Mouse (Mus musculus) T-helper 2 cell (primary cell): ENCODE measurements around the gene Slc25a29.

Experiments
- in situ Hi-C: fragments of 300-600 bp; cut with MboI, MseI; formaldehyde crosslinking; loops from one replicate; pipeline ENCODE4 v1.15.1; 2025; ENCODE audit warnings: high pct_unique_total_duplicates

Slc25a29 gene

DNA sequence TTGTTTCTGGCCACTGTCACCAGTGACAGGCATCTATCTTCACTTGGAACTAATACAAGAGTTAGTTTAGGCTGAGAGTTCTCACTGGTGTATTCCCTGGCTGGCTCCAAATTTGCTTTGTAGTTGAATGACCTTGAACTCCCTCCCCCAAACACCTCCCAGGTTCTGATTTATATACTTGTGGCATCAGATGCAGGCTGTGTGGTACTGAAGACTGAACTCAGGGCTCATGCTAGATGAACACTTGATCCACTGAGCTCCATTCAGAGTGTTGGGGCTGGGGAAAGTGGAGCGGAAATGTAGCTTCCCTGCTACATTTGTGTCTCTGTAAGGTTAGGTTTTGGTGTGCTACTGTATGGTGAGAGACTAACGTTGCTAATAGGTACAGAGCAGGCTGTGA is 31.3 kb downstream of the Slc25a29 start:
- in situ Hi-C loops: no loop called here

DNA sequence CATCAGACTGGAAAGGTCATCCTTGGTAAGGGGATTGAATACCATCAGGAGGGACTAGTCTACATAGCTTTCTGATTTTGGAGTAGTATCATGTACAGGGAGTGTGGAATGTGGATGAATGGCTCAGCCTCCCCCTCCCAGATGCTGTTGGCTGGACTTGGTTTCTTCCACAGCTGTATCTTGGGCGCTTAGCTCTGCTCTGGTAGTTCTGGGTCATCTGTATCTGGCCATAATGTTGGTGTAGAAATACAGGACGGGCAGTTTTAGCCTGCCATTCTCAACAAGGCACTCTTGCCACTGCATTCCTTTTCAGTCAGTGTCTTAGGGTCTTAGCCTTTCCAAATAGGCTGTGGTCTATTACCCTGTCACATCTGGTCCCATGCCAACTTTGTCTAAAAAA is 34.1 kb downstream of the Slc25a29 start:
- in situ Hi-C loops: no loop called here

DNA sequence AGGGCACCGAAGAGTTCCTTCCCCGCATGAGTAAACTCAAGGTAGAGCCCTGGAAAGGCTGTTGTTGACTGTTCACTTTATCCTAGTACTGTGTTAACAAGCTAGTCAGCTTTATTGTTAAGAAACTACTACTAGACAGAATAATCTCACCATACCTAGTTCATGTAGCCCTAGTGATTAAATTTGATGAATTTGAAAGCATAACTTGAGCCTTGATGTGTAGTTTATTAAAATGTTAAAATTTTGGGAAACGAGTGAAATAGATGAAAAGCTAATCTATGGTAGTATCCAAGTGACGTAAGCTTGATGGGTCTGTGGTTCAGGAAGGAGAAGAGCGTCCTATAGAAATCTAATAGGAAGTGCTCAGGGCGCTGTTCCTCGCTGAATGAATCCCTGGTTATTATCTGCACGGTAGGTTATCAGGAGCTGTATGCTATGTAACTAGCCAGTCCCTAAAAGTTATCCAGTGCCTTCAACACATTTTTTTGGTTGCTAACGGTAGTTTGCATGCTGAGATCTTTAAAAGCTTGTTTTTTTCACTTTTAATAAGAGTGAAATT is 40.6 kb downstream of the Slc25a29 start:
- in situ Hi-C loops: loop anchor here (10.0 kb wide), 1 partner anchor 100 kb away; the partner anchor contains the start of genes Wars and Wdr25

DNA sequence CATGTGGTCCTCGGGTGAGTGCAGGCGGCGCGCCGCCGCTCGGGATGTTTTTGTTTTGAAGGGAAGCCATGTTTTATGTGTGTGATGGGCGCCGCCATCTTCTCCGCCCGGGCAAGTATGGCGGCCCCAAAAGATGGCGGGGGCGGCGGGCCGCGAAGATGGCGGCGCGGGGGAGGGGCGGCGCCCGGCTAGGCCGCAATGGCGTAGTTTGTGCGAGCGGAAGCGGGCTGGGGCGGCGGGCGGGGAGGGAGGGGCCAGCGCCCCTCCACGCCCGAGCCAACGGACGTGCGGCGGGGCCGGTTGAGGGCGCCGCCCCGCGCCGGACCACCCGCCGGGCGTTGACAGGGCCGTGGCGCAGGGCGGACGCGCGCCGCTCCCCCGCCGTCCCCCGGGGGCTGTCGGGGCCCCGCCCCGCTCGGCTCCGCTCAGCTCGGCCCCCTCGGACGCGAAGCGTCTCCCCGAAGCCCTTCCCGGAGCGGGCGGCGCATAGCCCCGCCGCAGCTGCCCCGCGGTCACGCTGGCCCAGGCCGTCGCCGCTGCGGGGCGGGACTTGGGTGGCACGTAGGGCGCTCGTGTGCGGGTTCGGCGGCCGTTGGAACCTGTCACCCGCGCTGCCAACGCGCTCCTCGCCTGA is 41.5 kb downstream of the Slc25a29 start:
- in situ Hi-C loops: loop anchor here (10.0 kb wide), 1 partner anchor 101 kb away; the partner anchor contains the start of genes Wars and Wdr25

DNA sequence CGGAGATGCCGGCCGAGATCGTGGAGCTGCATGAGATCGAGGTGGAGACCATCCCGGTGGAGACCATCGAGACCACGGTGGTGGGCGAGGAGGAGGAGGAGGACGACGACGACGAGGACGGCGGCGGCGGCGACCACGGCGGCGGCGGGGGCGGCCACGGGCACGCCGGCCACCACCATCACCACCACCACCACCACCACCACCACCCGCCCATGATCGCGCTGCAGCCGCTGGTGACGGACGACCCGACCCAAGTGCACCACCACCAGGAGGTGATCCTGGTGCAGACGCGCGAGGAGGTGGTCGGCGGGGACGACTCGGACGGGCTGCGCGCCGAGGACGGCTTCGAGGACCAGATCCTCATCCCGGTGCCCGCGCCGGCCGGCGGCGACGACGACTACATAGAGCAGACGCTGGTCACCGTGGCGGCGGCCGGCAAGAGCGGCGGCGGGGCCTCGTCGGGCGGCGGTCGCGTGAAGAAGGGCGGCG is 42.2 kb downstream of the Slc25a29 start:
- in situ Hi-C loops: loop anchor here (10.0 kb wide), 1 partner anchor 101 kb away; the partner anchor contains the start of genes Wars and Wdr25

DNA sequence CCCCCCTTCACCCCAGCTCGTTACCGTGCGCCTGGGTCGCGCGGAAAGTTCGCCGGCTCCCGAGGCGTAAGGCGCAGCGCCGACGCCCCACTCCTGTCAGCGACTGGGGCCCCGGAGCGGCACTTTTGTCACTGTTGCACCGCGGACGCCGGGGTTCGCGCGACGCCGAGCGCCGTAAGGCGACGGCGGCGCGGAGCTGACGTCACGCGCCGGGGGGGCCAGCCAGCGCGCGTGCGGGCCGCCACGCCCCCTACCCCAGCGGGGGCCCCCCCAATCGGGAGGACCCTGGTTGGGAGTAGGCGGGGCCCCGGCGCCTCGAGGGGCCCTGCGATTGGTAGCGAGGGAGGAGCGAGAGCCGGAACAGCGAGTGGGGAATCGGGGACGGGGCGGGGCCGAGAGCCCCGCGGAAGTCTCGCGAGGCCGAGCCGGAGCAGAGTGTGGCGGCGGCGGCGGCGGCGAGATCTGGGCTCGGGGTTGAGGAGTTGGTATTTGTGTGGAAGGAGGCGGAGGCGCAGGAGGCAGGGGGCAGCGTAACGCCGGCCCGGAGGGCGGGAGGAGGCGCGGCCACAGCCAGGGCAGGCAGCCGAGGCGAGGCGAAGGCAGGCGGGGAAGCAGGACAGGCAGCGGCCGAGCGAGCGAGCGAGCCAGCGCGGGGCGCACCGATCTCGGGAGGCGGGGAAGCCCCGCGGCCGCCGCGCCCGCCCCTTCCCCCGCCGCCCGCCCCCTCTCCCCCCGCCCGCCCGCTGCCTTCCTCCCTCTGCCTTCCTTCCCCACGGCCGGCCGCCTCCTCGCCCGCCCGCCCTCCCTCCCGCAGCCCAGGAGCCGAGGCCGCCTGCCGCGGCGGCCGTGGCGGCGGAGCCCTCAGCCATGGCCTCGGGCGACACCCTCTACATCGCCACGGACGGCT is 42.9 kb downstream of the Slc25a29 start, which contains the start of gene Yy1:
Gene Yy1, plus strand, starts transcription at position 428 of the 907 bp plus-strand sequence.
- in situ Hi-C loops: loop anchor here (10.0 kb wide), 1 partner anchor 102 kb away; the partner anchor contains the start of genes Wars and Wdr25

DNA sequence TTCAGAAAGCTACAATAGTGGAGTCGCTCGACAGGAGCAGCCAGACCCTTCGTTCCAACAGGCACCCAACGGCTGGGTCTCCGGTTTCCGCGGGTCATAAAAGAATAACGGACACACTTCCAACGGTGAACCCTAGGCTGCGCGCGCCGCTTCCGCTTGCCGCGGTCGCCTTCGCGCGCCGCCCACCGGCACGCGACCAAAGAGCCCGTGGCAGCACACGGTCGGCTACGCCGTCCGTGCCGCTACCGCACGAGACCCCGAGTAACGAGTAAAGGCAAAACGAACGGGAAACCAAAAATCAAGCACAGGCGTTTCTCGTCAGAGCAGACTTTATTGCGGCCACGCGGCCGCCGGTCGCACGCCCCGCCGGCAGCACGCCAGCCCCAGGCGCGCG is 43.5 kb downstream of the Slc25a29 start:
- in situ Hi-C loops: loop anchor here (10.0 kb wide), 1 partner anchor 103 kb away; the partner anchor contains the start of genes Wars and Wdr25

DNA sequence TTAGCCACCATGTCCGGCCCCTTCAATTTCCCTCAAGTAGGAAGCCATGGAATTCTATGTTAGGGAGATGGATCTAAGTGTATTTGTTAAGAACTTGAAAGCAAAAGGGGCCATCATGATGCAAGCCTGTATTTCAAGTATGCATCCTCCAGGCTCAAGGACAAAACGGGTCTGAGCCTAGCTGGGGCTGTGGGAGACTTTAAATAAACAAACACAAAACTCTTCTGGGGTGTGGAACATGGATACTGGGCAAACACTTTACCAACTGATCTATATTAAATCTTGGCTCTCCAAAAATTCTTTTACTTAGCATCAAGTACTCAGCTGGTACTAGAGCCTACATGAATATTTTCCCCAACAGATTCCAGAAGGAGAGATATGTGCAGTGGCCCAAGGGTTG is 48.4 kb downstream of the Slc25a29 start:
- in situ Hi-C loops: no loop called here

DNA sequence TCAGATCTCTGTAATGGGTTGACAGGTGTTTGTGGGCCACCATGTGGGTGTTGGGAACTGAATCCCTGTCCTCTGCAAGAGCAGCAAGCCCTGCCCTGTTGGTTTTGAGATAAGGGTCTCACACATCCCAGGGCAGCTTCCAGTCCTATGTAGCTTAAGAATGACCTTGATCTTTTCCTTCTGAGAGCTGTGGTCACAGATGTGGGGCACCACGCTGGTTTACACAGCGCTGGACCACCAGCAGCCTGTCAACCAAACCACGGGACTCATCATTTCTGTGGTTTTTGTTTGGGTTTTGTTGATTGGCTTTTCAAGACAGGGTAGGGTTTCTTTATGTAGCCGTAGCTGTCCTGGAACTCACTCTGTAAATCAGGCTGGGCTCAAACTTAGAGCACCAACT is 50.5 kb downstream of the Slc25a29 start:
- in situ Hi-C loops: no loop called here

DNA sequence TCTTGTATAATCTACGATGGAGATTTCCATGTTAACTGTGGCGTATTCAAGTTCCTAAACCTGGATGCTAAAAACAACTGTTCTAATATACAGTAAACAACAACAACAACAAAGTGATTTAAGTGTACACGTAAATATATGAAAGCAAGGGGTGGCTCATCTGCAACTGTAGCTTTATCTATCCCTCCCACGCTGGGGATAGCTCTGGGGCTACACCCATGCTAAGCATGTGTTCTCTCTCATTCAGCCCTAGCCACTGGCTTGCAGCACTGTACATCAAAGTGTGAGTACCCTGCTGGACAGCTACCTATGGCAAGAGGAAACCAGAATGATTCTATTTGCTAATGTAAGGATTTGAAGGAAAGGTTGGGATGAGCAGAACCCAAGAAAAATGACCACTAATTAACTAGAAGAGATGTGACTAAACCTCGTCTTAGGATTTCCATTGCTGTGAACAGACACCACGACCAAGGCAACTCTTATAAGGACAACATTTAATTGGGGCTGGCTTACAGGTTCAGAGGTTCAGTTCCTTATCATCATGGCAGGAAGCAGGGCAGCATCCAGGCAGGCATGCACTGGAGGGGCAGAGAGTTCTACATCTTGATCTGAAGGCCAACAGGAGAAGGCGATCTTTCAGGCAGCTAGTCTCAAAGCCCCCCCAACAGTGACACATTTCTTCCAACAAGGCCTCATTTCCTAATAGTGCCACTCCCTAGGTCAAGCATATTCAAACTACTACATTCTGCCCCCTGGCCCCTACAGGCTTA is 55.4 kb downstream of the Slc25a29 start:
- in situ Hi-C loops: no loop called here
